In genomic region chr1:184928382-184928781, GRCm38 (mm10) we compare ENCODE assay signal across 13 mouse cellular contexts. TPM values are rescaled to one million over a fixed set of nuclear protein-coding genes. Genes with fewer than 3 reads are reported as not detected.
"Had no signal": no experiment of that assay in that cellular context is flagged by ENCODE, and none has a peak within 500 bp of the region (broad histone marks: within the 10 kb centered on the region; RNA-seq: fewer than 3 reads in every experiment).

No protein-coding gene starts in this region.

- ATAC-seq: intestine, postnatal 0 days had no signal

- H3K27me3 ChIP-seq: limb, embryonic 13.5 days had no signal

- H3K9me3 ChIP-seq: limb, embryonic 13.5 days; midbrain, embryonic 10.5 days had no signal

- H3K27ac ChIP-seq: limb, embryonic 13.5 days; midbrain, embryonic 10.5 days had no signal

- DNase-seq: kidney, adult 8-10 months; kidney, postnatal 36 days; left cerebral cortex, postnatal 4 days; lung, adult 18-20 months; midbrain, embryonic 14.5 days; retina, postnatal 1 day; right cerebral cortex, postnatal 4 days; thymus, postnatal 4 days had no signal

- H3K4me2 ChIP-seq: limb, embryonic 13.5 days had no signal

- H3K9ac ChIP-seq: limb, embryonic 13.5 days had no signal

- H3K4me1 ChIP-seq: limb, embryonic 13.5 days; midbrain, embryonic 10.5 days had no signal

- H3K4me3 ChIP-seq: limb, embryonic 13.5 days; midbrain, embryonic 10.5 days; myocyte had no signal

RNA-seq across cellular contexts. Expression of gene C130074G19Rik, which starts 45.4 kb away (rescaled TPM):
- total RNA-seq: neutrophil, adult 5-6 weeks had no signal
